Mouse (Mus musculus) heart, adult 11 months (tissue): Measurements from ENCODE around the gene BC028528.
"Not testable (repeated sequence)": the region's sequence is repeated elsewhere in the genome, so short reads cannot be mapped to it uniquely, and the experiment has no call there.

Experiments
- DNase-seq: peaks from one replicate; pipeline ENCODE4 v3.0.0; 2022

The BC028528 gene

DNA sequence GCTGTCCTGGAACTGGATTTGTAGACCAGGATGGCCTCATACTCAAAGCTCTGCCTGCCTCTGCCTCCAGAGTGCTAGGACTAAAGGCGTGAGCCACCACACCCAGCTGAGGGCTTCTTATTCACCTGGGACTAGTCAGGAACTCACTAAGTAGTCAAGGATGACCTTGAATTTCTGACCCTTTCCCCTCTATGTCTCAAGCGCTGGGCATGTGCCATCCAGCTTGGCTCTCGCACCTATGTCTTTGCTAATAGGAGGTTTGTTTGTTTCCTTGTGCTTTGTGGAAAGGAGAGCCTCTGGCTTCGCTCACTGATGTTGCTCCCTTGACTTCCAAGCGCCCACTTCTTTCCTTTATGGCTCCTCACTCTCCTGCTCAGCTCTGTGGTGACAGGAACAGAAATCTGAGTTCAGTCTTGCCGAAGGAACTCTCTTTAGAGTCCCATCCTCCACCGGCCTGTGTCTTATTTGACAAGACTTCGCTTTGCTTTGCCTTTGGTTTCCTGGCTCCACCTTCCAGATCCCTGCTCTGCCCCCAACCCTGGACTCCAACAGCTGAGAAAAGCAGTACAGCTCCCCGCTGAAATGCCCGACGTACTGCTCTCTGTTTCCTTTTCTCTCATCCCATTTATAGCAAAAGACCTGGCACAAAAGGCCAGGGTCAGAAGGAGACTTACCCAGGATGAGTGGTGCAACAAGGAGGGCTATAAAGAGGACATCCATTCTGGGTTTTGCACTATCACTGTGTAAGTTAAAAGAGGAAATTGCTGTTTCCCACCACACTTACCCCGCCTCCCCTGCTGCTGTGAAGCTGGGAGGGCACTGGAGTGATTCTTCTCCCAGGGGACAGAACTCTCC is at the start of gene BC028528:
Gene BC028528 (minus strand): TSS at position 795 of the 855 bp plus-strand sequence.
- DNase-seq, result peak; percentile 98

DNA sequence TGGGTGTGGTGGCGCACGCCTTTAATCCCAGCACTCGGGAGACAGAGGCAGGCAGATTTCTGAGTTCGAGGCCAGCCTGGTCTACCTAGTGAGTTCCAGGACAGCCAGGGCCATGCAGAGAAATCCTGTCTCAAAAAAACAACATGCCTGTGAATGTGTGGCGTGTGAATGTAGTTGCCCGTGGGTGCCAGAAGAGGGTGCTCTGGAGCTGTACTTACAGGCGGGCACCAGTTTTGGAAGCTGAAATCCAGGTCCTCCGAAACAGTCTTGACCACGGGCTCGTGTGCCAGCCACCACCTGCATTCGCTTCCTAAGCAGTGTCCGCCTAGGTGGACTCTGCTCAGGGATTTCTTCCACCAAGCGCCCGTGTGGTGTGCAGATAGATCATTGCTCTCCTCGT is 47.0 kb upstream of the BC028528 start:
- no peak for DNase-seq

DNA sequence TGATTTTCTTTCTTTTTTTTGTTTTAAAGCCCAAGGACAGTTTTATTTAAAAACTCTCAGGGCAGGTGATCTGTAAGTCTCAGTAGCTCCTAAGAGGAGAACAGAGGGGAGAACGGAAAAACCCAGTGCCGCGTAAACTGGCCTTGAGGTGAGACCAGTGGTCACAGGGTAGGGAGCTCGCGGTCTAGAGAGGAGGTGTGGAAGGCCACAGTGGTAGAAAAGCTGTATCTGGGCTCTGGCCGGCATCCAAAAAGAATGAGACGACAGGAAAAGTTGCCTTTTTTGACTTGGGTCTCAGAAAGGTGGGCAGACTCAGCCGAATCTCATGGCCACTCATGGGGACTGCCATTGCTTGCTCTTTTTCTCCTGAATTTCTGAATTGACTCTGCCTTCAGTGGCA is 46.4 kb upstream of the BC028528 start:
- no peak for DNase-seq

DNA sequence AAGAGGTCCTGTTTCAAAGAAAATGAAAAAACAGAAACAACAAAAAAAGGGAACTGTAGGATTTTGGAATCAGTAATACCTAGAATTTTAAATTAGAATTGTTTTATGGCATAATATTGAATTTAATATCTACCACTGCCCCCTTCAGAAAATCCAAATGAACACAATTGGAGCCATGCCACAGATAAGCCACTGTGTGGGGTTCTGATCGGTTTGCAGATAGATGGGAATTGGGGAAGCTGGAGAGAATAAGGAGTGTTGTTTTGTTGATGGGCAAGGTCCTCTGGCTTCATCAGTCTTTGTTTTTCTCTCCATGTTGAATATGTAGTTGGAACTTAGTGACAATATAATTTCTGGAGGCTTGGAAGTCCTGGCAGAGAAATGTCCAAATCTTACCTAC is 42.6 kb upstream of the BC028528 start:
- no peak for DNase-seq

DNA sequence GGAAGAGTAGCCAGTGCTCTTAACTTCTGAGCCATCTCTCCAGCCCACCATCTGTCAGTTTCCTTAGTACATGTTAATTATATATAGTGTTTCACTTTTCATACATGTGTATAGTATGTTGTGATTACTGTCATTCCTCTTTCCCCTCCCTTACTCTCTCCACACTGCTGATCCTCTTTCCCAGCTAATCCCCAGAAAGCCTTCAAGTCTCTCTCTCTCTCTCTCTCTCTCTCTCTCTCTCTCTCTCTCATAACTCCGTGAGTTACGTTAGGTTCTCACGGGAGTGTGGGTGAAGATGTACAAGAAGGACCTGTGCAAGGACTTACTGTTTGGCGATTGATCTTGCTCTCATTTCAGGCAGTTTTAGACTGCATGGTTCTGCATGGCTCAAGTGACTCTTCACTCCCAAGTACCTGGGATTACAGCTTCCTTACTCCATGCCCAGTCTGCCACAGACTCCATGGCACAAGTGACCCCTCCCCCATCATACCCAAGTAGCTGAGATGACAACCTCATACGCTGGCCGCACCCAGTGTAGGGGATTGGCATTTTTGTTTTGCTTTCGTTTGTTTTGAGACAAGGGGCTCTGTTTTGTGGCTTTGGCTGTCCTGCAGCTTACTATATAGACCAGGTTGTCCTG is 41.4 kb upstream of the BC028528 start:
- DNase-seq, result peak; percentile 81

GRCm38 (mm10) chr3:95932566-95932965 is 40.8 kb upstream of the BC028528 start:
- peak; percentile 78 for DNase-seq

- peak; percentile 76 for DNase-seq
These were observed 40.4 kb upstream of the BC028528 start for GRCm38 (mm10) chr3:95932157-95932556.

GRCm38 (mm10) chr3:95931471-95931870 is 39.7 kb upstream of the BC028528 start:
- DNase-seq, result no peak

GRCm38 (mm10) chr3:95930471-95930789 is 38.6 kb upstream of the BC028528 start:
- no peak for DNase-seq

DNA sequence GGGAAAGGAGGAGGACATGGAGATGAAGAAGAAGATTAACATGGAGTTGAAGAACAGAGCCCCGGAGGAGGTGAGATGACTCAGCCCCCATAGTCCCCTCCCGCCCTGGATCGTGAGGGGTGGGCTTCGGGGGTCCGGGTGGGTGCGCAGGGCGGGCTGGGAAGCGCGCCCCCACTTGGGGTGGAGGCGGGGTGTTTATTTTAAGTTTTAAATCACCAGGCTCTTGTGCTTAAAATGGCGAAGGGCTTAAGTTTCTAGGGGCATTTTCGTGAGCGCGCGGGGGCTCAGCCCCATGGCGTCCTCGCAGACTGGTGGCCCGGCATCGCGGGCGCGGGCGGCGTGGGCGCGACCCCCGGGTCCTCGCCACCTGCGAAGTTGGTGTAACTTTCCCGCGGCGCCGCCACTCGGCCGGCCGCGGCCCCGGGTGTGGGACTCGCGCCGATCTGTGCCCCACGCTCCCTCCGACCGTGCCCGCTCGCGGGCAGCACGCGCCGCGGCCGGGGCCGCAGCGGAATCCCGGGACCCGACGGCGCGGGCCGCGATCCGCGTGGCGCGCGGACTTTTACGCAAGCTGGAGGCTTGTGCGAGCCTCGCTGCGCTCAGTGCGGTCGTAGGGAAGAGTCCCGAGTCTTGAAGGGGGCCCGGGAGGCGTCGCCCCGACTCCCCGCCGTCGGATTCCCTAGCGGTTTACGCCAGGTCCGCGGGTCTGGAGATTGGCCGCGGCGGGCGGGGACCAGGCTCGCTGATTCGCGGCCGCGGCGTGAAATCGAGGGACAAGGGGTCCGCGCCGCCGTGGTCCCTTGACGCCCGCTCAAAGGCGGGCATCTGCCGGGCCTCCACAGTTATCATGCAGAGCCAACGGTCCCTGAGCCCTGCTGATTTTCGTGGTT is 38.0 kb upstream of the BC028528 start:
- DNase-seq, result peak; percentile 96

- peak; percentile 100 for DNase-seq
These were observed 37.1 kb upstream of the BC028528 start, which contains the start of gene Anp32e for GRCm38 (mm10) chr3:95928658-95929503. TSS of gene Anp32e (plus strand) at chr3:95929246.

- DNase-seq, result no peak
These were observed 36.5 kb upstream of the BC028528 start for GRCm38 (mm10) chr3:95928261-95928657.

GRCm38 (mm10) chr3:95925087-95925486 is 33.3 kb upstream of the BC028528 start:
- no peak for DNase-seq

DNA sequence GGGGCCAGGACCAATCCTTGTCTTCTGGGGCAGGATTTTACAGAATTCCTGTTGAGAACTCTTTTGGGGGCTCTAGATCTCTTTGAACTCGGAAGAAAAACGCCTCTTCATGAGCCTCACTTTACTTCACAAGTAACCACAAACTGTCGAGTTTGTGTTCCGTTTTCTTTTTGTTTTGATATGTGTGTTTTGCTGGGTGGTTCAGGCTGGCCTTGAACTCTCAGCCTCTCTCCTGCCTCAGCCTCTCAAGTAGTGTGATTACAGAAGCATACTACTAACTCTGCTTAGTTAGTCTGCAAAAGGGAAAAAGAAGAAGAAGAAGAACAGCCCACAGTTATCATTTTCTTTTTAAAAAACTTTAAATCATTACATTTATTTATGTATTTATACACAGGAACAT is 32.4 kb upstream of the BC028528 start:
- DNase-seq, result no peak

DNA sequence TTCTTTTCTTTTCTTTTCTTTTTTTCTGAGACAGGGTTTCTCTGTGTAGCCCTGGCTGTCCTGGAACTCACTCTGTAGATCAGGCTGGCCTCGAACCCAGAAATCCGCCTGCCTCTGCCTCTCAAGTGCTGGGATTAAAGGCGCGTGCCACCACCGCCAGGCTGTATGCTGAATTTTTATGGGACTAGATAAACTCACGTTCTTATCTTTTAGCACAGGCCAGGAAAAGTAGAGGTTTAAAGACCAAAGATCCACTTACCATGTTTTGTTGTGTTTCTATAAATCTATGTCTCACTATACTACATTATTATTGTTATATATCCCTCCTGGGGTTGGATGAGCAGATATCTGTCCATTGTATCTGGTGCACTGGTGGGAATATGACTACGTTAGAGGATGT is 31.6 kb upstream of the BC028528 start:
- DNase-seq, result not testable (repeated sequence)

GRCm38 (mm10) chr3:95920532-95920931 is 28.7 kb upstream of the BC028528 start:
- not testable (repeated sequence) for DNase-seq

GRCm38 (mm10) chr3:95916760-95917159 is 25.0 kb upstream of the BC028528 start:
- no peak for DNase-seq

DNA sequence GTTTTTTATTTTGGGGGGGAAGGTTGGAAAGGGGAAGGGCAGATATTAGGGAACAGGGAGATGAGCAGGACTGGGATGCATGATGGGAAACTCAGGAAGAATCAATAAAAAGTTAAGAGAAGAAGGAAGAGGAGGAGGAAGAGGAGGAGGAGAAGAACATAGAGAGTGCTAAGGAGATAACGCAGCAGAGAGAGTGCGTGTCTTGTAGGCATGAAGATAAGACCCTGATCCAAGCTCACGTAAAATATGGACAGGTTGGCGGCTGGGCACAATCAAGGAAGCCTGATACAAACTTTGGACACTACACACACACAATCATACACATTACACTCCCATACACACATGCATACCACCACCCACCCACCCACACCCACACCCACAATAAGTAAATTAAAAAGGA is 22.9 kb upstream of the BC028528 start:
- DNase-seq, result no peak

DNA sequence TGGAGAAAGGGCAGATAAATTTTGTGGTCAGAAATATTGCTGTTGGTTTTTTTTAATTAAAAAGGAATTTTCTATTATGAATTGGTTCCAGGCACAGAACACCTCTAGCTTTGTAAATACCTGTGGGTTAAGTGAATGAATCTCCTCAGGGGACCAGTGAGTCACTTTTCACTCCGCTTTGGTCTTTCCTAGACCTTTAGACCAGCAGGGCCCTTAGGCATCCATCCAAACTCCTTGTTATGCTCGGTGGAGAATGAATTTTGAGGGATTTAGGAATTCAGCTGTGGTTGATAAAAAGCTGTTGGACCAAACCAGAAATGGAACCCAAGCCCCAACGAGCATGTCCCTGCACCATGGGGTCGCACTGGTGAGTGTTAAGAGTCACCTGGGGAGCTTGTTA is 15.8 kb upstream of the BC028528 start:
- DNase-seq, result no peak

GRCm38 (mm10) chr3:95906860-95907259 is 15.1 kb upstream of the BC028528 start:
- peak; percentile 89 for DNase-seq

- peak; percentile 93 for DNase-seq
These were observed 14.2 kb upstream of the BC028528 start for GRCm38 (mm10) chr3:95905940-95906492.
